Mouse (Mus musculus) spleen, adult 2 months (tissue): ENCODE data around the gene Msl1. TPM values are rescaled to one million over a fixed set of nuclear protein-coding genes. Genes with fewer than 3 reads are reported as not detected.

Experiments
- DNase-seq, 2 experiments: peaks; one replicate each; pipeline versions ENCODE4 v3.0.0 to v3.0.0-alpha.2; 2012 to 2021; ENCODE audit warnings: low spot score in 2 of 2, low read depth in 1 of 2
- H3K27ac ChIP-seq: fragments of 200-500 bp; 2 replicates; pipeline ENCODE4 v1.5.1; 2012; ENCODE audit warnings: low read length, inconsistent platforms; ENCODE audit not compliant: insufficient read depth
- H3K27me3 ChIP-seq: fragments of 200-500 bp; 2 replicates; pipeline ENCODE4 v1.6.1; 2012; ENCODE audit warnings: mild to moderate bottlenecking, moderate library complexity, low read length, inconsistent platforms; ENCODE audit not compliant: control insufficient read depth, insufficient read depth
- H3K36me3 ChIP-seq: fragments of 200-500 bp; 2 replicates; pipeline ENCODE4 v1.6.1; 2012; ENCODE audit warnings: mild to moderate bottlenecking, low read length, inconsistent platforms; ENCODE audit not compliant: control insufficient read depth, insufficient read depth
- H3K4me1 ChIP-seq: fragments of 200-500 bp; 2 replicates; pipeline ENCODE4 v1.6.1; 2011; ENCODE audit warnings: inconsistent platforms; ENCODE audit not compliant: control insufficient read depth, insufficient read depth, insufficient read length
- H3K4me3 ChIP-seq: fragments of 200-500 bp; 2 replicates; pipeline ENCODE4 v1.5.1; 2011; ENCODE audit warnings: mild to moderate bottlenecking, inconsistent platforms; ENCODE audit not compliant: insufficient read depth, insufficient read length; ENCODE audit errors: extremely low read depth
- CTCF ChIP-seq: fragments of 200-500 bp; IDR thresholded peaks from 2 replicates; pipeline ENCODE4 v1.5.1; 2011; ENCODE audit warnings: mild to moderate bottlenecking, inconsistent platforms; ENCODE audit not compliant: insufficient read depth, insufficient read length, insufficient replicate concordance; ENCODE audit errors: extremely low read depth
- POLR2A ChIP-seq: fragments of 200-500 bp; IDR thresholded peaks from 2 replicates; pipeline ENCODE4 v1.6.1; 2011; ENCODE audit warnings: low read depth, low read length, inconsistent platforms
- WGBS: fragments of 180-500 bp; shearing (Covaris S2); methylation state at CpG from one replicate; pipeline ENCODE4 v1.1.7; 2018; 5-methylcytosine and 5-hydroxymethylcytosine counted together
- polyA plus RNA-seq: library from polyadenylated mRNA; depleted of rRNA; stranded (reverse); fragments of >200 nt; gene quantifications from 2 replicates; pipeline ENCODE4 v1.2.3, GENCODE M21; 2012

Gene Msl1
- polyA plus RNA-seq, 1 experiment, result 23.3 TPM

DNA sequence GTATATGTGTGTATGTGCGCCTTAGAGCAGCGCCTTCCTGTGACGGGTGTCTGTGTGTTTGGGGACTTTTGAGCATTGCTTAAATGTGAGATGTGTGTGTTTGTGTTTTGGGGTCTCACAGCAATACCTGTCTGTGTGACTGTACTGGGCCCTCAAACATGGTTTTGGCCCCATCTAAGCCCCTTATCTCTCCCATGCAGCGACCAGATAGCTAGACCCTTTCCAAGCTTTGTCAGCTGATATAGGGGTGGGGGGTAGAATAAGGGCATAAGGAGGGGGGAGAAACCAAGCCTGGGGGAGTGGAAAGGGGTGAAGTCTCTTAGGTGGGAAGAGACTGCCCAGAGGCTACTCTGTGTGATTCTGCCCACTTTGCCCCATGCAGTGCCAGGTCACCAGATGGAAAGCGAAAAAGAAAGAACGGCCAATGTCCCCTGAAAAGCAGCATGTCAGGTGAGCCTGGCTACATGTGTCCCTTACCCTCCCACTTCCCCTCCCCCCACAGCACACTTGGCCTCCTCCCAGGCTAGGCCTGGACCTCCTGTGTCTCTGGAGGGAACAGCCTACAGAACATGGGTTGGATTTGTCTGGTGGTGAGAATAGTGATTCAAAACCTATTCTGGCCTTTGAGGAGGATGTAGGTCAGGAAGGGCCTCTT is 39.5 kb upstream of the Msl1 start:
- WGBS, result 96% methylated on average over 6 of the region's 6 CpGs
- no peak for TF ChIP-seq POLR2A
- TF ChIP-seq CTCF, result no peak
- Histone ChIP-seq H3K27me3 (no peaks in the 10 kb centered on the region), H3K4me3 (no peak overlapping the region), H3K27ac (no peak overlapping the region), H3K36me3 (no peaks in the 10 kb centered on the region), H3K4me1 (peaks cover 9% of the 10 kb centered on the region)
- no peak for DNase-seq

DNA sequence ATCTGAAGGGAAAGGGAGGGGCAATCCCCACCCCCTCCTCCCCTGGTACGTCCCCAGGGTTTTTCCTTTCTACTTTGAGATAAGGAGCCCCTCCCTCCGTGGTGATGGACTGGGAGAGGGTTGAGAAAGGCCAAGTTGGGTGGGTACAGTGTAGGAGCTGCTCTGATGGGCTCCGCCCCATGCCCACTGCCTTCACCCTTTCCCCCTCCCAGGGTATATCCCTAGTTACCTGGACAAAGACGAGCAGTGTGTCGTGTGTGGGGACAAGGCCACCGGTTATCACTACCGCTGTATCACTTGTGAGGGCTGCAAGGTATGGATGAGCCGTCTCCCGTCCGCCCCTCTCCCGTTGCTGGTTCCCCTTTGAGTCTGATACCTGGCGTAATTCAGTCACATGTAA is 38.6 kb upstream of the Msl1 start:
- 85% methylated on average over 12 of the region's 12 CpGs for WGBS
- Histone ChIP-seq H3K27ac (no peak overlapping the region), H3K27me3 (no peaks in the 10 kb centered on the region), H3K36me3 (no peaks in the 10 kb centered on the region), H3K4me3 (no peak overlapping the region), H3K4me1 (peaks cover 4% of the 10 kb centered on the region; the same call in 1 of the 2 replicates)
- TF ChIP-seq CTCF, result no peak
- TF ChIP-seq POLR2A, result no peak
- no peak for DNase-seq

DNA sequence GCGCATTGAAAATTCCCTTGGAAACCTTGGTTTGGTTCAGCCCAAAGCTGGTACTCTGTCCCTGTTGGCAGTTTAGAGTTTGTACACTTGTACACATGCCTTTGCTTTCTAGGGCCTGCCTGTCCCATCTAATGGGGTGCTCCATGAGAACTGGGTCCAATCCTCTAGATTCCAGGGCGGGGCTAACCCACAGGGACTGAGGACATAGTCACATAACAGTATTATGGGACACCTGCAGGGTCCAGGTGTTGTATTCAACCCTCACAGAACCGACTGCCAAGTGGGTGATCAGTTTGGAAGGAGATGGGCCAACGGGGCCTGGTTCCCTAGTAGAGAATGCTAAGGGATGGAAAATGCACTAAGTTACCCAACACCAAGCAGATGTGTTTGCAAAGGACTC is 33.4 kb upstream of the Msl1 start:
- no peaks in the 10 kb centered on the region; the same call in 1 of the 2 replicates for H3K4me1 ChIP-seq
- WGBS, result 89% methylated on average over 4 of the region's 4 CpGs
- TF ChIP-seq POLR2A (no peak), CTCF (no peak)

DNA sequence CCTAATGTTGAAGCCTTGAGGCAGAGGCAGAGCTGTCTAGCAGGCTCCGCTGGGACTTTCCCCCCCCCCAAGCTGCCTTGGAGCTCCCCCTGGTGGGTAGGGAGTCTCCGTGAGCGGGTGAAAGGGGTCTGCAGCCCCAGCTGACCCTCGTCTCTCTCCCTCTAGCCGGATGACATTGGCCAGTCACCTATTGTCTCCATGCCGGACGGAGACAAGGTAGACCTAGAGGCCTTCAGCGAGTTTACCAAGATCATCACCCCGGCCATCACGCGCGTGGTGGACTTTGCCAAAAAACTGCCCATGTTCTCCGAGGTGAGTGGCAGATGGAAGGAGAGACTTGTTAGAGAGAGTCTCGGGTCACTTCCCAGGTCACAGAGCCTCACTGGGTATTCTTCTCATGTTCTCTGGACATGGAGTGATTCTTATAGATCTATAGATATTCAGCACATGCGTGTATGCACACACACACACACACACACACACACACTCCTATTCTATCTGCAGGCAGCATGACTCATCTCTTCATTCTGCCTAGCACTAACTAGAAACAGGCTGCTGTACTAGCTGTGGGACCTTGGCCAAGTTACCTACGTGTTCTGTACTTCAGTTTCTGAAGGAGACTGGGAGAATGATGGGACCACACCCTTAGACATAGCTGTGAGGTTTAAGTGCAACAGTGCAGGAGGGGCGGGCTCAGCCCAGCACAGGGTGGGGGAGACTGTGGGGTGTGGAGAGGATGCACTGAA is 32.4 kb upstream of the Msl1 start:
- H3K4me3 ChIP-seq, result no peak overlapping the region
- no peak overlapping the region for H3K27ac ChIP-seq
- no peaks in the 10 kb centered on the region; the same call in 1 of the 2 replicates for H3K36me3 ChIP-seq
- TF ChIP-seq POLR2A, result no peak
- peak; percentile 17; the same call in 1 of the 2 replicates for TF ChIP-seq CTCF
- DNase-seq, result no peak
- no peaks in the 10 kb centered on the region for H3K27me3 ChIP-seq
- WGBS, result 85% methylated on average over 17 of the region's 17 CpGs
- H3K4me1 ChIP-seq, result peaks cover 5% of the 10 kb centered on the region; the same call in 1 of the 2 replicates

More for the DNA sequence above, 33.4 kb upstream of the Msl1 start:
- no peak overlapping the region for H3K27ac ChIP-seq
- H3K4me3 ChIP-seq, result no peak overlapping the region
- DNase-seq, result no peak
- no peaks in the 10 kb centered on the region; the same call in 1 of the 2 replicates for H3K36me3 ChIP-seq
- H3K27me3 ChIP-seq, result no peaks in the 10 kb centered on the region

DNA sequence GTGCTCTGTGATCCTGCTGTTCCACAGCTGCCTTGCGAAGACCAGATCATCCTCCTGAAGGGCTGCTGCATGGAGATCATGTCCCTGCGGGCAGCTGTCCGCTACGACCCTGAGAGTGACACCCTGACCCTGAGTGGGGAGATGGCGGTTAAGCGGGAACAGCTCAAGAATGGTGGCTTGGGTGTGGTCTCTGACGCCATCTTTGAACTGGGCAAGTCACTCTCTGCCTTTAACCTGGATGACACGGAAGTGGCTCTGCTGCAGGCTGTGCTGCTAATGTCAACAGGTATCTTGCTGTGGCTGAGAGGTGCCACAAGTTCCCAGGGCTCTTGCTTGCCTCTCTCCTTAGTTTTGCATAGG is 31.8 kb upstream of the Msl1 start:
- Histone ChIP-seq H3K4me3 (no peak overlapping the region), H3K4me1 (peaks cover 10% of the 10 kb centered on the region), H3K27me3 (no peaks in the 10 kb centered on the region), H3K27ac (no peak overlapping the region), H3K36me3 (no peaks in the 10 kb centered on the region; the same call in 1 of the 2 replicates)
- 94% methylated on average over 8 of the region's 8 CpGs for WGBS
- DNase-seq, result no peak
- TF ChIP-seq POLR2A (no peak), CTCF (no peak)

DNA sequence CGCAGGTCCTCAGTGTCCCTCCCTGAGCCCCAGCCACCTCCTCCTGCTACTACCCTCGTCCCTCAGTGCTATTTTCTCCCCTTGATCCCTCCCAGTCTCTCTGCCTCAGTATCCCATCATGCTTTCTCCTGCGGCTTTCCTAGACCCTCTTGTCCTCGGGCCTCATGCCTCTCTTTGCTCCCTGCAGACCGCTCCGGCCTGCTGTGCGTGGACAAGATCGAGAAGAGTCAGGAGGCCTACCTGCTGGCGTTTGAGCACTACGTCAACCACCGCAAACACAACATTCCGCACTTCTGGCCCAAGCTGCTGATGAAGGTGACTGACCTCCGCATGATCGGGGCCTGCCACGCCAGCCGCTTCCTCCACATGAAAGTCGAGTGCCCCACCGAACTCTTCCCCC is 31.2 kb upstream of the Msl1 start:
- TF ChIP-seq CTCF, result no peak
- no peak for TF ChIP-seq POLR2A
- WGBS, result 85% methylated on average over 18 of the region's 18 CpGs
- Histone ChIP-seq H3K27me3 (no peaks in the 10 kb centered on the region), H3K4me3 (no peak overlapping the region), H3K27ac (no peak overlapping the region), H3K4me1 (peaks cover 11% of the 10 kb centered on the region), H3K36me3 (no peaks in the 10 kb centered on the region; the same call in 1 of the 2 replicates)
- DNase-seq, result no peak

DNA sequence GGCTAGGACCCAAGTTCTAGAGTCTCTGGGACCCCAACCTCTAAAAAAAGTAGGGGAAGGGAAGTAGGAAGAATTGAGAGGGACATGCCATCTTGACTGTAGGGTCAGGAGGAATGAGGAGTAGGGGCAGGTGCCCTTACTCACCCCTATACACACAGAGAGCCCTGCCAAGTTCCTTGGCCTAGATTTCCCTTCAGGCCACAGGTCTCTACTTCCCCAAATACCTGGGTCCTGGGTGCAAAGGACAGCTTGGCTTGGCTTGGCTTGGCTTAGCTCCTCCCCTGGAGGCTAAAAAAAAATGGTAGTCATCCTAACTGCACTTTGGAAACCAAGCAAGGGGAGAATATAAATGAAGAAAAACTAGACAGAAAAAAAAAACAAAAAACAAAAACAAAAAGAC is 30.6 kb upstream of the Msl1 start:
- no peak for DNase-seq

More for the DNA sequence above, 30.6 kb upstream of the Msl1 start:
- Histone ChIP-seq H3K36me3 (no peaks in the 10 kb centered on the region; the same call in 1 of the 2 replicates), H3K4me1 (peaks cover 13% of the 10 kb centered on the region), H3K4me3 (no peak overlapping the region), H3K27me3 (no peaks in the 10 kb centered on the region), H3K27ac (no peak overlapping the region)
- TF ChIP-seq CTCF, result no peak
- no peak for TF ChIP-seq POLR2A
